Mouse (Mus musculus): ENCODE measurements around the gene Btbd11. TPM values are rescaled to one million over a fixed set of nuclear protein-coding genes. Genes with fewer than 3 reads are reported as not detected.

Btbd11 gene
- polyA plus RNA-seq, 1 experiment from 2014 or later: 19.4 TPM

- WGBS: 92% methylated on average over 14 of the region's 14 CpGs
- no peak overlapping the region for H3K4me2 ChIP-seq (ENCODE audit: low read length)
Observed at GRCm38 (mm10) chr10:85561418-85561817, 174.8 kb downstream of the Btbd11 start.

GRCm38 (mm10) chr10:85571456-85571855, 184.8 kb downstream of the Btbd11 start:
- no peak overlapping the region for H3K27ac ChIP-seq (replicated peaks; ENCODE audit: low read depth, low read length)
- no peak overlapping the region for H3K4me3 ChIP-seq (replicated peaks; ENCODE audit: low read depth, low read length)
- H3K4me1 ChIP-seq (ENCODE audit: control insufficient read depth, insufficient read depth, low read length): no peaks in the 10 kb centered on the region
- DNase-seq: no peak
- H3K4me2 ChIP-seq (ENCODE audit: low read length): no peak overlapping the region
- no peaks in the 10 kb centered on the region for H3K9me3 ChIP-seq (ENCODE audit: control insufficient read depth, low read length)
- no peak for ATAC-seq (ENCODE audit: low FRiP score, low TSS enrichment)
- WGBS: 90% methylated on average over 5 of the region's 5 CpGs
- no peaks in the 10 kb centered on the region for H3K36me3 ChIP-seq (ENCODE audit: control insufficient read depth, insufficient read depth, low read length)
- H3K9ac ChIP-seq (replicated peaks; ENCODE audit: low read length): no peak overlapping the region
- H3K27me3 ChIP-seq (ENCODE audit: control insufficient read depth, insufficient read depth, low read length): no peaks in the 10 kb centered on the region

More at GRCm38 (mm10) chr10:85561418-85561817, 174.8 kb downstream of the Btbd11 start:
- no peaks in the 10 kb centered on the region for H3K4me1 ChIP-seq (ENCODE audit: control insufficient read depth, insufficient read depth, low read length)
- H3K27ac ChIP-seq (replicated peaks; ENCODE audit: low read depth, low read length): no peak overlapping the region
- H3K4me3 ChIP-seq (replicated peaks; ENCODE audit: low read depth, low read length): no peak overlapping the region
- no peaks in the 10 kb centered on the region for H3K9me3 ChIP-seq (ENCODE audit: control insufficient read depth, low read length)
- no peak overlapping the region for H3K9ac ChIP-seq (replicated peaks; ENCODE audit: low read length)
- no peaks in the 10 kb centered on the region for H3K36me3 ChIP-seq (ENCODE audit: control insufficient read depth, insufficient read depth, low read length)
- no peak for DNase-seq
- ATAC-seq (ENCODE audit: low FRiP score, low TSS enrichment): no peak
- no peaks in the 10 kb centered on the region for H3K27me3 ChIP-seq (ENCODE audit: control insufficient read depth, insufficient read depth, low read length)

- ATAC-seq (ENCODE audit: low FRiP score, low TSS enrichment) (no peak), DNase-seq (no peak)
- Histone ChIP-seq H3K4me2 (ENCODE audit: low read length) (no peak overlapping the region), H3K27ac (replicated peaks; ENCODE audit: low read depth, low read length) (no peak overlapping the region), H3K9ac (replicated peaks; ENCODE audit: low read length) (no peak overlapping the region), H3K36me3 (ENCODE audit: control insufficient read depth, insufficient read depth, low read length) (no peaks in the 10 kb centered on the region), H3K4me3 (replicated peaks; ENCODE audit: low read depth, low read length) (no peak overlapping the region), H3K9me3 (ENCODE audit: control insufficient read depth, low read length) (no peaks in the 10 kb centered on the region), H3K27me3 (ENCODE audit: control insufficient read depth, insufficient read depth, low read length) (no peaks in the 10 kb centered on the region), H3K4me1 (ENCODE audit: control insufficient read depth, insufficient read depth, low read length) (no peaks in the 10 kb centered on the region)
- 96% methylated on average over 7 of the region's 7 CpGs for WGBS
Observed at GRCm38 (mm10) chr10:85572571-85572970, 186.0 kb downstream of the Btbd11 start.

- H3K4me1 ChIP-seq (ENCODE audit: control insufficient read depth, insufficient read depth, low read length): no peaks in the 10 kb centered on the region
- no peak overlapping the region for H3K4me2 ChIP-seq (ENCODE audit: low read length)
- no peaks in the 10 kb centered on the region for H3K36me3 ChIP-seq (ENCODE audit: control insufficient read depth, insufficient read depth, low read length)
- no peak overlapping the region for H3K9ac ChIP-seq (replicated peaks; ENCODE audit: low read length)
- 89% methylated on average over 6 of the region's 6 CpGs for WGBS
- ATAC-seq (ENCODE audit: low FRiP score, low TSS enrichment): no peak
- H3K4me3 ChIP-seq (replicated peaks; ENCODE audit: low read depth, low read length): no peak overlapping the region
- H3K27ac ChIP-seq (replicated peaks; ENCODE audit: low read depth, low read length): no peak overlapping the region
- no peak for DNase-seq
- H3K9me3 ChIP-seq (ENCODE audit: control insufficient read depth, low read length): no peaks in the 10 kb centered on the region
- no peaks in the 10 kb centered on the region for H3K27me3 ChIP-seq (ENCODE audit: control insufficient read depth, insufficient read depth, low read length)
Observed at GRCm38 (mm10) chr10:85577891-85578420, 191.3 kb downstream of the Btbd11 start.

- Histone ChIP-seq H3K4me1 (ENCODE audit: control insufficient read depth, insufficient read depth, low read length) (no peaks in the 10 kb centered on the region), H3K9me3 (ENCODE audit: control insufficient read depth, low read length) (no peaks in the 10 kb centered on the region), H3K36me3 (ENCODE audit: control insufficient read depth, insufficient read depth, low read length) (no peaks in the 10 kb centered on the region), H3K4me2 (ENCODE audit: low read length) (no peak overlapping the region), H3K9ac (replicated peaks; ENCODE audit: low read length) (no peak overlapping the region), H3K27me3 (ENCODE audit: control insufficient read depth, insufficient read depth, low read length) (no peaks in the 10 kb centered on the region), H3K27ac (replicated peaks; ENCODE audit: low read depth, low read length) (no peak overlapping the region), H3K4me3 (replicated peaks; ENCODE audit: low read depth, low read length) (no peak overlapping the region)
- ATAC-seq (ENCODE audit: low FRiP score, low TSS enrichment) (no peak), DNase-seq (no peak)
- WGBS: 93% methylated on average over 13 of the region's 13 CpGs
Observed at GRCm38 (mm10) chr10:85578571-85579465, 192.2 kb downstream of the Btbd11 start.

GRCm38 (mm10) chr10:85587758-85588157, 201.1 kb downstream of the Btbd11 start:
- ATAC-seq (ENCODE audit: low FRiP score, low TSS enrichment): no peak
- Histone ChIP-seq H3K27ac (replicated peaks; ENCODE audit: low read depth, low read length) (no peak overlapping the region), H3K9me3 (ENCODE audit: control insufficient read depth, low read length) (no peaks in the 10 kb centered on the region), H3K4me3 (replicated peaks; ENCODE audit: low read depth, low read length) (no peak overlapping the region), H3K9ac (replicated peaks; ENCODE audit: low read length) (no peak overlapping the region), H3K4me1 (ENCODE audit: control insufficient read depth, insufficient read depth, low read length) (peaks cover 5% of the 10 kb centered on the region; the same call in 1 of the 2 replicates), H3K4me2 (ENCODE audit: low read length) (no peak overlapping the region), H3K36me3 (ENCODE audit: control insufficient read depth, insufficient read depth, low read length) (no peaks in the 10 kb centered on the region), H3K27me3 (ENCODE audit: control insufficient read depth, insufficient read depth, low read length) (no peaks in the 10 kb centered on the region)
- no peak for DNase-seq
- WGBS: 93% methylated on average over 3 of the region's 3 CpGs

- Histone ChIP-seq H3K4me2 (ENCODE audit: low read length) (no peak overlapping the region), H3K9ac (replicated peaks; ENCODE audit: low read length) (no peak overlapping the region), H3K9me3 (ENCODE audit: control insufficient read depth, low read length) (no peaks in the 10 kb centered on the region), H3K27ac (replicated peaks; ENCODE audit: low read depth, low read length) (no peak overlapping the region), H3K4me1 (ENCODE audit: control insufficient read depth, insufficient read depth, low read length) (peaks cover 5% of the 10 kb centered on the region; the same call in 1 of the 2 replicates), H3K4me3 (replicated peaks; ENCODE audit: low read depth, low read length) (no peak overlapping the region), H3K27me3 (ENCODE audit: control insufficient read depth, insufficient read depth, low read length) (no peaks in the 10 kb centered on the region), H3K36me3 (ENCODE audit: control insufficient read depth, insufficient read depth, low read length) (no peaks in the 10 kb centered on the region)
- DNase-seq (no peak), ATAC-seq (ENCODE audit: low FRiP score, low TSS enrichment) (no peak)
- 92% methylated on average over 2 of the region's 2 CpGs for WGBS
Observed at GRCm38 (mm10) chr10:85590043-85590442, 203.4 kb downstream of the Btbd11 start.

GRCm38 (mm10) chr10:85591296-85591695, 204.7 kb downstream of the Btbd11 start:
- no peak for ATAC-seq (ENCODE audit: low FRiP score, low TSS enrichment)
- no peak for DNase-seq
- Histone ChIP-seq H3K4me3 (replicated peaks; ENCODE audit: low read depth, low read length) (no peak overlapping the region), H3K4me2 (ENCODE audit: low read length) (no peak overlapping the region), H3K27ac (replicated peaks; ENCODE audit: low read depth, low read length) (no peak overlapping the region), H3K36me3 (ENCODE audit: control insufficient read depth, insufficient read depth, low read length) (no peaks in the 10 kb centered on the region), H3K9ac (replicated peaks; ENCODE audit: low read length) (no peak overlapping the region), H3K27me3 (ENCODE audit: control insufficient read depth, insufficient read depth, low read length) (no peaks in the 10 kb centered on the region), H3K9me3 (ENCODE audit: control insufficient read depth, low read length) (no peaks in the 10 kb centered on the region), H3K4me1 (ENCODE audit: control insufficient read depth, insufficient read depth, low read length) (peaks cover 5% of the 10 kb centered on the region; the same call in 1 of the 2 replicates)
- 91% methylated on average over 2 of the region's 2 CpGs for WGBS

GRCm38 (mm10) chr10:85591986-85592385, 205.4 kb downstream of the Btbd11 start:
- peak; percentile 53; the same call in 1 of the 2 replicates for ATAC-seq (ENCODE audit: low FRiP score, low TSS enrichment)
- WGBS: 40% methylated on average over 6 of the region's 6 CpGs

More at GRCm38 (mm10) chr10:85591986-85592385, 205.4 kb downstream of the Btbd11 start:
- peaks cover 5% of the 10 kb centered on the region; the same call in 1 of the 2 replicates for H3K4me1 ChIP-seq (ENCODE audit: control insufficient read depth, insufficient read depth, low read length)
- H3K9ac ChIP-seq (replicated peaks; ENCODE audit: low read length): no peak overlapping the region
- H3K9me3 ChIP-seq (ENCODE audit: control insufficient read depth, low read length): no peaks in the 10 kb centered on the region
- H3K36me3 ChIP-seq (ENCODE audit: control insufficient read depth, insufficient read depth, low read length): no peaks in the 10 kb centered on the region
- no peak overlapping the region for H3K4me2 ChIP-seq (ENCODE audit: low read length)
- peak; percentile 74 for DNase-seq
- H3K4me3 ChIP-seq (replicated peaks; ENCODE audit: low read depth, low read length): no peak overlapping the region
- H3K27ac ChIP-seq (replicated peaks; ENCODE audit: low read depth, low read length): no peak overlapping the region
- H3K27me3 ChIP-seq (ENCODE audit: control insufficient read depth, insufficient read depth, low read length): no peaks in the 10 kb centered on the region

All from midbrain, embryonic 14.5 days (tissue).